Mouse (Mus musculus) embryo, embryonic 11 days (tissue): ENCODE results near the gene Olfr97.

Experiments
- DNase-seq: peaks from one replicate; pipeline ENCODE4 v3.0.0-alpha.2; 2015

The Olfr97 gene

DNA sequence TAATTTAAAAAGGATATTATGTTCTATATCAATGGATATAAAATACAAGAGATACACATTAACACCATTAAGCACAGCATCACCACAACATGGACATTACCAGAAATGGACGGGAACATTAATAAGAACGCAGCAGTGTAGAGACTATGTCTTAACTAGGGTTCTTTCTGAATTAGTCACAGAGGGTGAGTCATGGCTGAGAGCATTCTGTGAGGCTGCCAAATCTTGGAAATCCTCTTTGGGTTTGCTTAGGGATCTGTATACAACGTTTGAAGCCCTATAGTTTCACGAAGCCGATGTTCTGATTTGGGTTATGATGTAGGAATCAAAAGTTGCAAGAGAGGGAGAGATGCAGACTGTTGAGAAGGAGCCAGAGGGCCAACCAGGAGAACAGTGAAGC, 42.3 kb downstream of the Olfr97 start:
- no peak for DNase-seq

- no peak for DNase-seq
Observed at GRCm38 (mm10) chr17:37193656-37194055, 43.5 kb downstream of the Olfr97 start, which contains the start of gene Ubd. Ubd (plus strand) TSS chr17:37193892.

DNA sequence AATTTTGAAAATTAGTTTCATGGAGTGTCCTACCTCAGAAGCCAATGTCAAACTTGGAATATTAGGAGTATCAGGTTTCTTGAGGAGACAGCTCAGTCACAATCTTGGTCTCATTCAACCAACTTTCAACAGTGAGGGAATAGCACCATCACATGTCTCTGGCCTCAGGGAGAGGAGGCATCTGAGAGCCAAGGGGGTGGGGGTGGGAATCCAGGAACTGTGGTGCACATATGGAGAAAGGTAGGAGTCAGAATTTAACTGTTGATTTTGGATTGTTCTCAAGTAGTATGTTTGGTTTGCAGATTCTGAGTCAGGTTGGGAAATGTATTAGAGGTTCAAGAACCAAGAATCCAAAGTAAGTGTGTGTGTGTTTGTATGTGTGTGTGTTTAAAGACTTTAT, 44.1 kb downstream of the Olfr97 start:
- DNase-seq, result no peak

GRCm38 (mm10) chr17:37190711-37191110, 46.4 kb downstream of the Olfr97 start:
- DNase-seq, result peak; percentile 26

DNA sequence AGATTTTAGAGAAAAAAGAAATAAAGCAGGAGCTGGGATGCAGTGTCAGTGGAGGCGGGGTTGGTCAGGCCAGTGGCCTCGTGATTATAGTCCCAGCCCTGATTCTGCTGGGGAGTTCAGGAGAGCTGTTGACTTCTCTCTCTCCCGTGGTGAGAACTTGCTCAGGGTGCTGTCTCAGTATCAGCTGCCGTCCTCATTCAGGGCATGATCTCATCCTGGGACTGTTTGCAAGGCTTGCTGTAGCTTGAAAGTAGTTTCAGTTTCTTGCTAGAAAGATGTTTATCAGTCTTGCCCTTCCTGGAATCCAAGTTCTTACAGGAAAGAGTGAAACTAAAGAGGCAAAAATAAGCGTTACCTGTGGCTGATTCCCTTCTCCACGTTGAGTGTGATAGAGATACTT, 51.7 kb downstream of the Olfr97 start:
- no peak for DNase-seq
